Mouse (Mus musculus): ENCODE data around the gene Myo16. TPM values are rescaled to one million over a fixed set of nuclear protein-coding genes. Genes with fewer than 3 reads are reported as not detected.

Myo16 gene
- polyA plus RNA-seq, 1 experiment from 2014 or later = 2.8 TPM

DNA sequence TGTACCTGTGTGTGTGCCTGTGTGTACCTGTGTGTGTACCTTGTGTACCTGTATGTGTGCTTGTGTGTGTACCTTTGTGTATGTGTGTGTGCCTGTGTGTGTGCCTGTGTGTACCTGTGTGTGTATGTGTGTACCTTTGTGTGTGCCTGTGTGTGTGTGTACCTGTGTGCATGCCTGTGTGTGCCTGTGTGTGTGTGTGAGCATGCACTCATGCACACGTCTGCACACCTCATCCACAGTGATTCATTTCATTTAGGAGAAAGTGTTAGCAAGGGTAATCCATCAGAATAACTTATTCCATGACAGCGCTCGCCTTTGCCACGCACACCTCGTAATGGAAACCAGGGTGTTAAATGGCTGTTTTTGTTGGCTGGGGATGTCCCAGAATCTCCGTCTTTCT lies 36.9 kb downstream of the Myo16 start:
- Histone ChIP-seq H3K4me2 (replicated peaks) (no peak overlapping the region), H3K4me3 (no peak overlapping the region), H3K9me3 (0 out of 2 replicates have a peak, but pooled peaks cover under 1% of the 10 kb centered on the region), H3K27me3 (replicated peaks) (no peaks in the 10 kb centered on the region), H3K4me1 (no peaks in the 10 kb centered on the region), H3K27ac (no peak overlapping the region), H3K9ac (no peak overlapping the region), H3K36me3 (no peaks in the 10 kb centered on the region)
- ATAC-seq (ENCODE audit: low FRiP score, low read depth) = no peak
- WGBS = 84% methylated on average over 6 of the region's 6 CpGs

DNA sequence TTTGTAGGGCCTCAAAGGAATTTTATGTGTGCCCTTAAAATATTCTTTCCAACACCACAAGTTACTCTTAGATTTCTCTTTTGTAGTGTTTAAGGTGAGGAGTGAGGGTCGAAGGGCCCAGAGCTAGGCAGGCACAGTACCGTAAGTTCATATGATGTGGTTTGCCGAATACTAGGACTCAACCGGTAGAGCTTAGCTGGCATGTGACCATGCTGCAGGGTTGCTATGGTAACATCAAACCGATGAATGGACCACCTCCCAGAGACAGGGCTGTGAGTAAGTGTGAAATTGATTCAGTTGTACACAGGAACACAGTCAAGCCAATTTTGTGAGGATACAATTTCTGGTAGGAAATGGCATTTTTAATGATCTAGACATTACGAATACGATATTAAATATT lies 44.5 kb downstream of the Myo16 start:
- ATAC-seq (ENCODE audit: low FRiP score, low read depth) = peak; percentile 90
- H3K27ac ChIP-seq = no peak overlapping the region
- no peaks in the 10 kb centered on the region for H3K36me3 ChIP-seq
- H3K27me3 ChIP-seq (replicated peaks) = peaks cover 8% of the 10 kb centered on the region; the same call in 1 of the 2 replicates
- no peak overlapping the region for H3K9ac ChIP-seq
- H3K4me1 ChIP-seq = 0 out of 2 replicates have a peak, but pooled peaks cover 3% of the 10 kb centered on the region
- H3K4me3 ChIP-seq = no peak overlapping the region
- H3K9me3 ChIP-seq = no peaks in the 10 kb centered on the region
- 43% methylated on average over 7 of the region's 7 CpGs for WGBS
- H3K4me2 ChIP-seq (replicated peaks) = no peak overlapping the region

DNA sequence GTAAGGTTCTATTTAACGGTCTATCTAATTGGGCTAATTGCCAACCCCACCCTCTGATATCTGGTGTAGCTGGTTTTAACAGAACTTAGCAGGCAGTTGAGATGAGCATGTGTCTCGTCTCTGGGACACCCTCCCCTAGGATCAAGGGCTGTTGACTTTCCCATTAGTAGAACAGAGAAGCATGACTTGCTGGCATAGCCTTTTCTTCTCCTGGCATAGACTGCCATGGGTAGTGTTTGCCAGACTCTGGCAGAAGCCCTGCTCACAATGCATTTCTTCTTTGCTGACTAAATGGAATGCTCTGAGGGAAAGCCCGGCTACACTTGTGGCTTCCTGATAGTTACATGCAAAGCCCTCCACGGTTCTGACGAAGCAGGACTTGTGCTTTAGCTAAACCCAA lies 45.6 kb downstream of the Myo16 start:
- Histone ChIP-seq H3K4me2 (replicated peaks) (no peak overlapping the region), H3K9me3 (no peaks in the 10 kb centered on the region), H3K36me3 (no peaks in the 10 kb centered on the region), H3K4me1 (0 out of 2 replicates have a peak, but pooled peaks cover 3% of the 10 kb centered on the region), H3K27me3 (replicated peaks) (peaks cover 8% of the 10 kb centered on the region; the same call in 1 of the 2 replicates), H3K27ac (no peak overlapping the region), H3K4me3 (no peak overlapping the region), H3K9ac (no peak overlapping the region)
- 87% methylated on average over 5 of the region's 5 CpGs for WGBS
- no peak for ATAC-seq (ENCODE audit: low FRiP score, low read depth)

DNA sequence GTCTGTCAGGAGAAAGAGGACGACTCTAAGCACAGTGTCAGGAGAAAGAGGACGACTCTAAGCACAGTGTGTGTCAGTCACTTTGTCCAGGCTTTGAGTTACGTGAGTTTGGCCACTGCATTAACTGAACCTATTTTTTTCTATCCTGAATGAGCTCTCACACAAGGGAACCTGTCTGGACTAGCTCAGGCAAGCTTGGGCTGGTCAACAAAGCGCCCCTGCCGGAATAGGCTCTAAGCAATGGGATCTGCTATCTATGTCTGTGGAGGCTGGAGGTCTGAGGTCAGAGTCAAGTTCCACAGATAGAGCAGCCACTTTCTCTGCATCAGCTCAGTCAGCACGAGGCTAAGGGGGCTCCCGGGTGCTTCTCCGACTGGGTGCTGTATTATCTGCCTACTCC lies 46.3 kb downstream of the Myo16 start:
- ATAC-seq (ENCODE audit: low FRiP score, low read depth) = no peak
- Histone ChIP-seq H3K4me2 (replicated peaks) (no peak overlapping the region), H3K4me1 (0 out of 2 replicates have a peak, but pooled peaks cover 3% of the 10 kb centered on the region), H3K4me3 (no peak overlapping the region), H3K9ac (no peak overlapping the region), H3K36me3 (no peaks in the 10 kb centered on the region), H3K27ac (no peak overlapping the region), H3K27me3 (replicated peaks) (peaks cover 8% of the 10 kb centered on the region; the same call in 1 of the 2 replicates), H3K9me3 (no peaks in the 10 kb centered on the region)
- 80% methylated on average over 8 of the region's 8 CpGs for WGBS

DNA sequence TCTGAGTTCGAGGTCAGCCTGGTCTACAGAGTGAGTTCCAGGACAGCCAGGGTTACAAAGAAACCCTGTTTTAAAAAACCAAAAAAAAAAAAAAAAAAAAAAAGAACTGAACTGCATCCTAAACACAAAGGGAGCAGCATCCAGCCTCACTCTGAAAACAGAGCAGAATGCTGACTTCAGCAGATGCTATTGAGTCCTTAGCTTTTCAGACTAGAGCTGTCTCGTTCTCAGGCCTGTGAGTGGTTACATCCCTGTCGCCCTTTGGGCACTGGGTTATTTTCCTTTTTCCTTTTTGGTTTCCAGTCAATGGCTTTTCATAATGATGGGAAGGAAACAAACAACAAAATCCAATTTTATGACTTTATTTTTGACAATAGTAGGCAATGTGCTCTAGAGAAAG lies 61.3 kb downstream of the Myo16 start:
- Histone ChIP-seq H3K27me3 (replicated peaks) (no peaks in the 10 kb centered on the region), H3K4me2 (replicated peaks) (no peak overlapping the region), H3K4me3 (no peak overlapping the region), H3K4me1 (peaks cover 4% of the 10 kb centered on the region; the same call in 1 of the 2 replicates), H3K9ac (no peak overlapping the region), H3K9me3 (no peaks in the 10 kb centered on the region), H3K36me3 (no peaks in the 10 kb centered on the region), H3K27ac (no peak overlapping the region)
- WGBS = 53% methylated on average over 3 of the region's 3 CpGs
- ATAC-seq (ENCODE audit: low FRiP score, low read depth) = no peak

DNA sequence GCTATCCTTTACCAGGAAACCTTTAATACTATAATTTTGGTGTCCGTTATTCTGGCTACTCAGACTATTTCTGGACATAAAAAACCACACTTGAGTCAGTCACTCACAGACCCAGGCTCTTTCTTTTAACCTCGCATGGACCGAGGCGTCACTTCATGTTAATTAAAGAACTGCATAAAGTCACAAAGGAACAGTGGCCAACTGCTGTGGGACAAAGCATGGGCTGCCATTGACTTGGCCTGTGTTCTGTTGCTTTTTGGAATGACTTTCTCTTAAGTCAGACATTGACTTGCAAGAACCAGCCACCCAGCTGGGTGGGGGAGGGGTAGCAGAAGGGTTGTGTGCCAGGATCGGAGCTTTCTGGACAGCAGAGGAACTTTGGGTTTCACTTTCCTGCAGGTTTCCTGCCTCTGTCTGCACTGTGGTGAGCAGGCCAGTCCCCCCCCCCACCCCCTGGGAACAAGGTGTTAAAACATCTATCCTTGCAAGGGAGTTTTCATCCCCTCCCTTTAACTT lies 66.1 kb downstream of the Myo16 start:
- Histone ChIP-seq H3K9ac (no peak overlapping the region), H3K27ac (no peak overlapping the region), H3K4me3 (no peak overlapping the region), H3K36me3 (no peaks in the 10 kb centered on the region), H3K27me3 (replicated peaks) (no peaks in the 10 kb centered on the region), H3K4me2 (replicated peaks) (no peak overlapping the region), H3K4me1 (peaks cover 17% of the 10 kb centered on the region), H3K9me3 (no peaks in the 10 kb centered on the region)
- WGBS = 33% methylated on average over 5 of the region's 5 CpGs
- ATAC-seq (ENCODE audit: low FRiP score, low read depth) = no peak

DNA sequence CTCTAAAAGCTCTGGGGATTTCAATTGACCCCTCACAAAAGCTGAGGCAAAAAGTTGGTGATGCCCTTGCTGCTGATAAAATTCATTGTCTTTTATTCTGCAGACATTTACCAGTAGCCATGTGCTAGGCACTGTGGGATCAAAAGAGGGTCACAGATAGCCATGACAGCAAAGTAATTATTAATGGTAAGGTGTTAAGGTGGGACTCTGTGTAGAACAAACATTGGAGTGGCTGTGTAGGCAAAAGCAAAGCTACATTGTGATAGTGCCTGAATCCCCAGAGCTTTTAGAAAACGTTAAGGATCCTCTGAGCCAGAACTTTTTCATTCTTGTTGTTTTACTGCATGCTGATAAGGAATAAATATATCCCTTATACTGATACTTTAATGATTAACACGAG lies 69.1 kb downstream of the Myo16 start:
- Histone ChIP-seq H3K4me2 (replicated peaks) (no peak overlapping the region), H3K9ac (no peak overlapping the region), H3K36me3 (no peaks in the 10 kb centered on the region), H3K27me3 (replicated peaks) (no peaks in the 10 kb centered on the region), H3K27ac (no peak overlapping the region), H3K4me1 (peaks cover 17% of the 10 kb centered on the region), H3K9me3 (no peaks in the 10 kb centered on the region), H3K4me3 (no peak overlapping the region)
- 69% methylated on average over 2 of the region's 2 CpGs for WGBS
- ATAC-seq (ENCODE audit: low FRiP score, low read depth) = no peak

DNA sequence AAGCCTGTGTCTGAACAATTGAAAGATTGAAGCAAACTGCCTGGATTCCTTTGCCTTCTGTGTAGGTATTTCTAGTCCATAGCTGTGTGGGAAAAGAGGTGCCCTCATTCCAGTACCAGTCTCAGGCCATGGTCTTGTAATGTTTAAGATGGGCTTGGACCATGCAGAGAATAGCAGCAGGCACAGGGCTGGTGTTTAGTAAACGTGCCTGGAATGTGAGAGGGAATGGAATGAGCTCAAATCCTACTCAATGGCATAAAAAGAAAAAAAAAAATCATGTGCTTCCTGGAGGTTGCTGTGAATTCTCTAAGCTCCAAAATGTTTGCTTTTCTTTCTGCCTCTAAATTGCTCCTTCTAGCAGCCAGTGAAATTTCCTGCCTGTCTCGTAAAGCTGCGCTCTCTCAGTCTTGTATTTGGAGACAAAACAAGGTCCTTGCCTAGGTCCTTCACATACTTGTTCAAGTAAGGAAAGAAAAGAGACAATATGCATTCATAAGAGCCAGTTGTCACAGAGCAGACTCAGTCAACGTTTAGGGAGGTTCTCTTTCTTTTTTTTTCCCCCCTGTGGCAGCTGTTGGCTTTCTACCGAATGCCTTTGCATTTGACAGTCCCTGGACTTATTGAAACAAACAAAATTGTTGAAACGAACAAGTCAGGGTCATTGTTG lies 70.0 kb downstream of the Myo16 start:
- Histone ChIP-seq H3K9me3 (no peaks in the 10 kb centered on the region), H3K9ac (no peak overlapping the region), H3K4me3 (no peak overlapping the region), H3K36me3 (no peaks in the 10 kb centered on the region), H3K4me1 (peaks cover 17% of the 10 kb centered on the region), H3K4me2 (replicated peaks) (peak overlapping the region; percentile 24), H3K27me3 (replicated peaks) (no peaks in the 10 kb centered on the region), H3K27ac (0 out of 2 replicates have a peak overlapping the region, but pooled peaks have one; percentile 1)
- peak; percentile 39 for ATAC-seq (ENCODE audit: low FRiP score, low read depth)
- 29% methylated on average over 6 of the region's 6 CpGs for WGBS

DNA sequence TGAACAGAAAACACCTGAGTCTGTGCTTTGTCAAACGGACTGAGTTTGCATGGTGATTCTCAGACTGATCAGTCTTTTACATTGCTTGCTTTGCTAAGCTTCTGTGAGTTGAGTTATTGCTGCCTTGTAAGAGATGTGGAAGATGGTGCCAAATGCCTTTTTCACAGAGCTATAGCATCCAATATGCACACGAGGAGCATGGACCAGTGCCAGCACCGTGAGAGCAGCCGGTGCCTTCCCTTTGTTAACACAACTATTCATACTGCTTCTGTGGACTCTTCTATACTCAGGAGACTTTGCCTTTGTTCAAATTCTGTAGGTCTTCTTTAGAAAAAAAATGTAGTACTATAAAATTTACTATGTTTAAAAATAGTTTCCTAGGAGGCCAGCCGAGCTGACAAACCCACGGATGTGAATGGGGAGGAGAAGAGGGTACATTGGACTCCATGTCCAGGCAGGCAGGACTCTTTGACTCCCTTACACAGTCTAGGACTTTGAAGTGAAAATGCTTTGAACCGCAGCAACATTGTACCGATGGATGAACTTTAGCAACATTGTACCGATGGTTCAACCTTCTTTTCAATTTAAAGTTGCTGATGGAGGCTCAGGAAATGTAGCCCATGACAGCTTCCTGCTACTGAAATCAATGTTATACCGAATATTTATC lies 70.7 kb downstream of the Myo16 start:
- Histone ChIP-seq H3K27me3 (replicated peaks) (no peaks in the 10 kb centered on the region), H3K9ac (no peak overlapping the region), H3K9me3 (no peaks in the 10 kb centered on the region), H3K4me2 (replicated peaks) (peak overlapping the region; percentile 24), H3K4me1 (peaks cover 17% of the 10 kb centered on the region), H3K27ac (0 out of 2 replicates have a peak overlapping the region, but pooled peaks have one; percentile 1), H3K4me3 (no peak overlapping the region), H3K36me3 (no peaks in the 10 kb centered on the region)
- WGBS = 36% methylated on average over 10 of the region's 10 CpGs
- peak; percentile 86 for ATAC-seq (ENCODE audit: low FRiP score, low read depth)

DNA sequence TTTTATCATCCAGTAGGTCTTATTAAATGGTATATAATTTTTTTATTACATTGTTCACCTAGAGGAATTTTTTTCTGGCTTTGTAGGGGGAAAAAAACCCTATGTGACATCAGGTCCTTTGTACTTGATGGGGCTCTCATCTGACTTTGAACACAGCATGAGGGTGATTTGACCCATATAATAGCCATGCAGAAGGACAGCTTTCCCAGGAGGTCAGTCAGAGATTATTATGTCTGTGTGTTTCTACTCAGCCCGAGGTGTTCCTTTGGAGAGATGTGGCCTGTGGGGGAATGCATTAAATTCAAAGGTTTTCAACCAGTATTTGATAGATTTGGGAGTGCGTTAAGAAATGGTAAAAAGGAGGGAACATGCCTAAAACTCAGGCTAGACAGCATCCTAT lies 71.3 kb downstream of the Myo16 start:
- Histone ChIP-seq H3K4me1 (peaks cover 14% of the 10 kb centered on the region), H3K9ac (no peak overlapping the region), H3K27me3 (replicated peaks) (no peaks in the 10 kb centered on the region), H3K4me3 (no peak overlapping the region), H3K36me3 (no peaks in the 10 kb centered on the region), H3K27ac (no peak overlapping the region), H3K4me2 (replicated peaks) (no peak overlapping the region), H3K9me3 (no peaks in the 10 kb centered on the region)
- no peak for ATAC-seq (ENCODE audit: low FRiP score, low read depth)
- 46% methylated on average over 2 of the region's 2 CpGs for WGBS

DNA sequence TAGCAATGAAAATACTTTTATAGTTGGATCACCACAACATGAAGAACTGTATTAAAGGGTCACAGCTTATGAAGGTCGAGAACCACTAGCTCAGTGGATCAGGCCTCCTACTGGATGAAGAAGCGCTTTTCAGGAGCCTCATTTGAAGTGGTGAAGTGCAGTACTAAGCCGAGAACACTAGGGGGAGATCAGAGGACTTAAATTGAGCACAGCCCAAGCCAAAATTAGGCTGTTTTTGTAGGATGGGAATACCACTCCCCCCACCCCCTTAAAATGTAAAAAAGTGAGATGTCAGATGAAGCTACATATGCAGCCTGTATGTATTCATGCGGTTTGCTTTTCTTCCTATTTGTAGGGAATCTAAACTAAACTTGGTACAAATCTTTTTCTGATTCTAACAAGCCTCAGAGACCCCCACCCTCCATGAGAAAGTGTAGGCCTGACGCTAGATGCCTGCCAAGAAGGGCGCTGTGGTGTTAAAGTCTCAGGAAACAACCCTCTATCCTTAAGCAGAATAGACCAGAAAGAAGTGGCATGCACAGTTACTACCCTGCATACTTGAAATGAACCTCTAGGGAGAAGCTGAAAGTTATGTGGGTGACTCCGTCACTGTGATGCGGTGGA lies 77.1 kb downstream of the Myo16 start:
- Histone ChIP-seq H3K27ac (no peak overlapping the region), H3K36me3 (no peaks in the 10 kb centered on the region), H3K4me2 (replicated peaks) (no peak overlapping the region), H3K9me3 (no peaks in the 10 kb centered on the region), H3K4me3 (no peak overlapping the region), H3K9ac (no peak overlapping the region), H3K4me1 (no peaks in the 10 kb centered on the region), H3K27me3 (replicated peaks) (no peaks in the 10 kb centered on the region)
- no peak for ATAC-seq (ENCODE audit: low FRiP score, low read depth)
- WGBS = 56% methylated on average over 8 of the region's 8 CpGs

DNA sequence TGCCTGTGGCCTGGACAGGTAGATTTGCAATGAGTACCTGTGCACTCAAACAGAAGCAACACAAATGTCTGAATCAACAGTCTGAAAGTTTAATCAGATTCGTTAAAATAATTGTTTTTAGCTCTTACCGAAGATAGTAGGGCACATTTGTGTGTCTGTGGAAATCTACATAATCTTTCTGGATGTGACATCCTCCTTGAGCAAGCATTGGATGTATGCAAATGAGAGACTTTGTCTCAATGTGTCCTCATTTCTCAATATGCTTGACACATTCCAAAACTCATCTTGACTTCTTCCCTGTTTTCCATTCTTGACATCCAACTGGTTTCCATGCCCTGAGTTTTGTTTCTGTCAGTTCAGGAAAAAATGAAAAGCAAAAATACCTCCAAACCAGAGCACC lies 80.8 kb downstream of the Myo16 start:
- Histone ChIP-seq H3K4me1 (no peaks in the 10 kb centered on the region), H3K4me2 (replicated peaks) (no peak overlapping the region), H3K27me3 (replicated peaks) (no peaks in the 10 kb centered on the region), H3K9ac (no peak overlapping the region), H3K4me3 (no peak overlapping the region), H3K9me3 (no peaks in the 10 kb centered on the region), H3K27ac (no peak overlapping the region), H3K36me3 (no peaks in the 10 kb centered on the region)
- ATAC-seq (ENCODE audit: low FRiP score, low read depth) = no peak
- 89% methylated on average over 2 of the region's 2 CpGs for WGBS
